Mouse (Mus musculus) yolk sac, embryonic 10.5 days (tissue): Measurements from ENCODE around the gene Ttll9.

Experiments used
- DNase-seq: peaks from one replicate; pipeline ENCODE4 v3.0.0-alpha.2; 2017; ENCODE audit warnings: low spot score

The Ttll9 gene

GRCm38 (mm10) chr2:152941776-152942175 is 20.5 kb upstream of the Ttll9 start:
- no peak for DNase-seq

- no peak for DNase-seq
These were observed 19.3 kb upstream of the Ttll9 start for GRCm38 (mm10) chr2:152942898-152943515.

GRCm38 (mm10) chr2:152943568-152943967 is 18.7 kb upstream of the Ttll9 start:
- DNase-seq: no peak

- no peak for DNase-seq
These were observed 18.3 kb upstream of the Ttll9 start for GRCm38 (mm10) chr2:152944013-152944412.

GRCm38 (mm10) chr2:152947098-152947497 is 15.2 kb upstream of the Ttll9 start:
- DNase-seq: no peak

- DNase-seq: no peak
These were observed 13.8 kb upstream of the Ttll9 start for GRCm38 (mm10) chr2:152948438-152949020.

GRCm38 (mm10) chr2:152950358-152951064 is 11.8 kb upstream of the Ttll9 start:
- no peak for DNase-seq

- DNase-seq: no peak
These were observed 11.0 kb upstream of the Ttll9 start, which contains the start of gene Dusp15 for GRCm38 (mm10) chr2:152951065-152951849. Gene Dusp15, minus strand, starts transcription at chr2:152951698.

GRCm38 (mm10) chr2:152951850-152952720 is 10.2 kb upstream of the Ttll9 start:
- no peak for DNase-seq

- DNase-seq: no peak
These were observed 4.2 kb upstream of the Ttll9 start for GRCm38 (mm10) chr2:152958116-152958515.

GRCm38 (mm10) chr2:152965555-152965954 is 3.3 kb downstream of the Ttll9 start:
- DNase-seq: no peak

- DNase-seq: no peak
These were observed 14.7 kb downstream of the Ttll9 start for GRCm38 (mm10) chr2:152976991-152977390.

- no peak for DNase-seq
These were observed 23.3 kb downstream of the Ttll9 start for GRCm38 (mm10) chr2:152985582-152985981.

GRCm38 (mm10) chr2:152991529-152991928 is 29.2 kb downstream of the Ttll9 start:
- no peak for DNase-seq

GRCm38 (mm10) chr2:152997046-152997445 is 34.8 kb downstream of the Ttll9 start:
- no peak for DNase-seq

GRCm38 (mm10) chr2:153002492-153003248 is 40.4 kb downstream of the Ttll9 start:
- DNase-seq: no peak

GRCm38 (mm10) chr2:153003681-153004338 is 41.5 kb downstream of the Ttll9 start:
- DNase-seq: no peak

- DNase-seq: no peak
These were observed 43.7 kb downstream of the Ttll9 start for GRCm38 (mm10) chr2:153005981-153006380.

- no peak for DNase-seq
These were observed 47.1 kb downstream of the Ttll9 start for GRCm38 (mm10) chr2:153009192-153009973.
